Mouse (Mus musculus): Measurements from ENCODE around the gene Npas3. TPM values are rescaled to one million over a fixed set of nuclear protein-coding genes. Genes with fewer than 3 reads are reported as not detected.

Gene Npas3
- polyA plus RNA-seq, 1 experiment from 2014 or later, result 12.2 TPM

DNA sequence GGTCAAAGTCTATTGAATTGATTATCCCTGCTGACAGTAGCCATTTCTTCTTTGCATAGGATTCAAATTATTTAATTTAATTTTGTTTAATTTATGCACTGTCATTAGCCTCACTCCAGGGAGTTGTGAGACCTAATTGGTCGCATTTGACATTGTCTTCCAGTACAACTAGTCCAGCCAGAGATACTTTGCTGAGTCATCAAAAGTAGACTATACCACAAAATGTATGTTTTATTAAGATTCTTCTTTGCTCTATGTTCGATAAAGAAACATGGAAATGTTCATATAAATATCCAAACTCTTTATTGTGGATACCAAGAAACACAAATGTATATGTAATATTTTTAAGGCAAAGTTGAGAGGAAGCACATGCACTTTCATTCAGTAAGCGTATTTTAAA is 446.8 kb downstream of the Npas3 start:
- H3K27me3 ChIP-seq (ENCODE audit: insufficient read depth, poor library complexity, severe bottlenecking), result no peaks in the 10 kb centered on the region
- 90% methylated on average over 3 of the region's 3 CpGs for WGBS
- H3K4me1 ChIP-seq (replicated peaks), result no peaks in the 10 kb centered on the region
- H3K36me3 ChIP-seq, result no peaks in the 10 kb centered on the region
- no peak for DNase-seq (ENCODE audit: low spot score)
- no peak overlapping the region for H3K4me3 ChIP-seq
- H3K9me3 ChIP-seq, result no peaks in the 10 kb centered on the region
- H3K27ac ChIP-seq, result no peak overlapping the region

DNA sequence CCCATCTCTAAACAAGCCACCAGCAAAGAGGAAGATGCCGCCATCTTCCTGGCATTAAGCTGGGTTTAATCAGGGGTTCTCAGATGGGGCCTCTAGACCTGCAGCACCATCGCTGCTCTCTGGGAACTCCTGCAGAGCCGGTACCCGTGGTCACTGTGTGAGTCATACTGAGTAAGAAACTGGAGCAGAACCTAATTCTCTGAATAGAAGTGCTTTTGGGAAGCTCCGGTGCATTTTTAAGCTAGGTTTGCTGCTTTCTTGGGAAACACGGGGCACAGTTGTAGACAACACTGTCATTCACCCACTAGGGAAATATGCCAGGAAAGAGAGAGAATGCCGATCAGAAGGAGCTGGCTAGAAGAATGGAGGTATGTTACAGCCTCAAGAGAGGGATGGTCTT is 449.2 kb downstream of the Npas3 start:
- Histone ChIP-seq H3K27me3 (ENCODE audit: insufficient read depth, poor library complexity, severe bottlenecking) (no peaks in the 10 kb centered on the region), H3K36me3 (no peaks in the 10 kb centered on the region), H3K4me1 (replicated peaks) (no peaks in the 10 kb centered on the region), H3K9me3 (no peaks in the 10 kb centered on the region), H3K27ac (no peak overlapping the region), H3K4me3 (no peak overlapping the region)
- DNase-seq (ENCODE audit: low spot score), result no peak
- 83% methylated on average over 7 of the region's 7 CpGs for WGBS

DNA sequence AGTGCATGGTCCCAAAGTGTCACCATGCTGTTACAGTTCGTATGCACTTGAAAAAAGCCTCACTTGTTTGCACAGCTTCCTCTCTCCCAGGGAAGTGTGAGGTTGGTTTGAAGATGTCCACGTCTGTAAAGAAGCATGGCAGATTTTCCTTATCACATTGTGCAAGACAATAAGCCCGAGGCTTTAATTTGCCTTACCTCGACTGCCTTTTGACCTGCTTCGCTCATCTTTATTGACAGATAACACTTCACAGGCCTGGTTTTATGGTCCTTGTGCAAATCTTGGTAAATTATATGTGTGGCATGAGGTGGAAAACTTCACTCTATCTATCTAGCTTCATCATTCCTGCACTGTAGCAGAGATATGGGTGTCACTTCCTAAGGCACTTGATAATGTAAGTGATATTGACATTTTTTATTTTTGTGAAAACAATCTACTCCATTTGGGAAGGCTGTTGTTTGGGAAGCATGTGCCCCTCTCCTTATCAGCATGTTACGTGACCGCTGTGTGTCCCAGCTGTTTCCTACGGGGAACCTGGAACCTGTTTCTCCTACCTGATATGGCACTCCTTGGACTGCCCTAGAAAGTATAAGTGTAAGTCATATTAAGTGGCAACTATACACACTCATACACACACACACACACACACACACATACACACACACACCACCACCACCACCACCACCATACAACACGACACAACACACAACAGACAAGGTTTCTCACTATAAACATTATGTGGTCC is 450.2 kb downstream of the Npas3 start:
- WGBS, result 91% methylated on average over 9 of the region's 9 CpGs
- no peaks in the 10 kb centered on the region for H3K36me3 ChIP-seq
- H3K27me3 ChIP-seq (ENCODE audit: insufficient read depth, poor library complexity, severe bottlenecking), result no peaks in the 10 kb centered on the region
- H3K4me1 ChIP-seq (replicated peaks), result no peaks in the 10 kb centered on the region
- no peaks in the 10 kb centered on the region for H3K9me3 ChIP-seq
- DNase-seq (ENCODE audit: low spot score), result no peak
- no peak overlapping the region for H3K4me3 ChIP-seq
- no peak overlapping the region for H3K27ac ChIP-seq

DNA sequence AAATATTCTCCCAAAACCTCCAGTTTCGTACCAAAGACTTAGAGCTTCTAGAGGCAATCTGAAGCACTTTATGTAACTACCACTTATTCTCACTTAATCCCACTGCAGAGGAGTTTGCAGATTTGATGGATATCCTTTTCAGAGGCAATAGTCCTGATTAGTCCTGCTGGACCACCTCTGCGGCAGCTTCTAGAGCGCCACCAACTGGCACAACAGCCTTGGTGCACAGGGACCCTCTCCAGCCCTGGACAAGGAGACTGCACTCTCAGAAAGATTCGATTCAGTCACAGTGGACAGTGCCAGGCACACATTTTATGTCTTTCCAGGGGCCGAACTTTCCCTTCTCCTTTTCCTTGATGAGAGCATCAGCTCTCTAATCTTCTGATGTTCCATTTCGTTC is 471.4 kb downstream of the Npas3 start:
- Histone ChIP-seq H3K4me1 (replicated peaks) (no peaks in the 10 kb centered on the region), H3K27ac (no peak overlapping the region), H3K36me3 (peaks cover 5% of the 10 kb centered on the region; the same call in 1 of the 2 replicates), H3K4me3 (no peak overlapping the region), H3K27me3 (ENCODE audit: insufficient read depth, poor library complexity, severe bottlenecking) (no peaks in the 10 kb centered on the region), H3K9me3 (no peaks in the 10 kb centered on the region)
- WGBS, result 62% methylated on average over 6 of the region's 6 CpGs
- peak; percentile 42 for DNase-seq (ENCODE audit: low spot score)

DNA sequence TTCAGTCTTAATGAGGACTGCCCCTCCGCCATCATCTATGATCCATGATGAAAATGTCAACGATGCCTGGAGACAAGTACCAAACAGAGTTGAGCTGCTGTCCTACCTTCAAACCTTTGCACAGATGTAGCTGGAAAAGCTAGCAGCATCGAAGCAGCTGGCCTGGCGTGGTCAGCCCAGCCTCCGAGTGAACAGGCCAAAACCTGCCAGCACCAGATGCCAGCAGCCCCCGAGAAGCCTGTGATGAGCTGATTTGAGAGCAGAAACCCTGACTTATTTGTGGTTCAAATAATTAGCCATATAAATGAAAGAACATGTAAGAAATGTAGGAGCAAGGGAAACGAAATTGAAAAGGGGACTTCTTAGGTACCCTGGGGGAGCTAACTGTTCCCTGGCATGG is 473.7 kb downstream of the Npas3 start:
- Histone ChIP-seq H3K27me3 (ENCODE audit: insufficient read depth, poor library complexity, severe bottlenecking) (no peaks in the 10 kb centered on the region), H3K27ac (no peak overlapping the region), H3K4me1 (replicated peaks) (no peaks in the 10 kb centered on the region; the same call in 1 of the 2 replicates), H3K9me3 (no peaks in the 10 kb centered on the region), H3K36me3 (peaks cover 5% of the 10 kb centered on the region; the same call in 1 of the 2 replicates), H3K4me3 (no peak overlapping the region)
- no peak for DNase-seq (ENCODE audit: low spot score)
- WGBS, result 95% methylated on average over 7 of the region's 7 CpGs

DNA sequence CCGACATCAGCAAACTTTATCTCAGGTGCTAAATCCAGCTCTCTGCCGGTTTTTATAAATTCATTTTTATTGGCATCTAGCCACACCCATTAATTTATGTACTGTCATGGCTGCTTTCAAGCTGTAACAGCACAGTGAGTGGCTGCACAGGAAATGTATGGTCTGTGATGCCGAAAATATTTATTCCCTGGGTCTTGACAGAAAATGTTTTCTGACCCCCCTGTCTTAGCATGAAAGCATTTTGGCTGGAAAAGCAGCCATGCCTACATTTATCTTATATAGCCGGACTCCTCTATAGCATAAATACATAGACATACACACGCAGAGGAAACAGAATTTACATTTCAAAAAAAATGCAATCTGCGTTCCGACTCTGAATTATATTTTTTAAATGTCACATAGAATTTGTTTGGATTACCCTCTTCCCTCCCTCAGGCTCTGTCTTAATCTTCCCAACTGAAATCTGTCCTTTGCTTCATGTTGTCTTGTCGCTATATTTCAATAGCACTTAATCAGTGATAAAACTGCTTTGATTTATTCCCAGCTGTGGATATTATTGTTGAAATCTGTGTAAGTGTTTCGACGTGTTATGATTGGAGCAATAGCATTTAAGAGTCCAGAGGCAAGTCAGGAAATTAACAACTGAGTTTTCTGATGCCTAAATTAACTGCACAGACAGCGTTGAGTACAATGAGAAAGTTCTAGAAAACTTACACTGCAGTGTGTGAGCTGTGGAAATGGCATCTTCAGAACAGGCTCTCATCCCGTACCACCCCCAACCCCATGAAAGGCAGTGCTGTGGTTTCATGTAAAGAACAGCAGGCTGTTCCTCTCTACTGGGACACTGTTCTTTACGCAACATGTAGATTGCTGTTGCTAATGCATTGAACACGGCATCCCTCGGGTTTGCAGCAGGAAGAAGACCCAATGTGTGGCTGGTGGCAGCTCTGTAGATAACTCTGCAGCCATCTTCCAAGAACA is 474.5 kb downstream of the Npas3 start:
- no peak for DNase-seq (ENCODE audit: low spot score)
- H3K36me3 ChIP-seq, result peaks cover 5% of the 10 kb centered on the region; the same call in 1 of the 2 replicates
- no peaks in the 10 kb centered on the region for H3K27me3 ChIP-seq (ENCODE audit: insufficient read depth, poor library complexity, severe bottlenecking)
- H3K27ac ChIP-seq, result no peak overlapping the region
- H3K4me1 ChIP-seq (replicated peaks), result no peaks in the 10 kb centered on the region; the same call in 1 of the 2 replicates
- H3K4me3 ChIP-seq, result no peak overlapping the region
- no peaks in the 10 kb centered on the region for H3K9me3 ChIP-seq
- WGBS, result 97% methylated on average over 15 of the region's 15 CpGs

DNA sequence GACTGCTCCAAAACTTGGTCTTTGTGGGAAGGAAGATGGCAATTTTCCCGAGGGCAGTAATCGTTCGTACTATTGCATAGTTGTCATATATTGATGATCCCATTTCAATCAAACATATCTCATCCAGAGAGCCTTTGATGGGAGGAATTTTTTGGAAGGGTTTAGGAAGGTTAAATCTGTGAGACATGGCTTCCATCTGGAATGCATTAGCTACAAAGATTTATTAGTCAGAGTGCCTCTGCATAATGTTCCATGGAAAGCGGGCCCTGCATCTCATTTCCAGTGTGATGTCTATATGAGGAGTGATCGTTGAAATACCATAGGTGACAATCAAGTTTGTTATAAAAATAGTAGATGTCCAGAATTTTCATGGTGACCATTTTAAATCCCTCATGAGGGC is 480.8 kb downstream of the Npas3 start:
- no peaks in the 10 kb centered on the region for H3K9me3 ChIP-seq
- no peak for DNase-seq (ENCODE audit: low spot score)
- WGBS, result 92% methylated on average over 5 of the region's 5 CpGs

DNA sequence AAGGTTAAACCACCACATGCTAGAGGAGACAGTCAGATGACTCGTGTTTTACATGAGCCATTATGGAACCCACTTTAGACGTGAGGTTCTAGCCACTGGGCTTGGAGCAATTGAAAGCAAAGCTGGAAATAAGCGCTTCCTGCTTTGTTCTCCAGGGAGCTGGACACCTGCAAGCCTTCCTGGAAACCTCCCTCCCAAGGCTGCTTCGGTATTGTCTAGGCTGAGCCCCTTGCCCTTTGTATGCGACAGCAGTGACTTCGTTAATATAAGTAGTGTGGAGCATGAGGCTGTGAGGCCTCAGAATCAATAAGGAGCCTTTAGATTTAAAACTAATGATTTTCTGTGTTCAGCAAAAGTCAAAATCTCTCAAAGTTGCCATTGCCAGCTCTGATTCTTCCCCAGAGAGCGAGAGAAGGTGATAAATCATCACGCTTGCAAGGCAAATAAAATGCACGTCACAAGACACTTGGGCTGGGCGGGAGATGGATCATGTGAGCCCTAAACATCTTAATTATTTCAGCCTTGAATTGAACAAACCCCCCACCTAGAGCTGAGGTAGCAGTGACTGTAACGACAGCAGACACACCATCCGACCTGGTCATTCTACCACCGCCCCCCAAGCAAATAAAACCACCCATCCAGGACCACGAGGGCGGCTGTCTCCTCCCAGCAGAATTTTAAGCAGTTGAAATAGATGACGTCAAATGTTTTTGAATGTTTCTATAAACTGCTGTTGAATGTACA is 490.2 kb downstream of the Npas3 start:
- no peaks in the 10 kb centered on the region for H3K36me3 ChIP-seq
- H3K27ac ChIP-seq, result 0 out of 2 replicates have a peak overlapping the region, but pooled peaks have one; percentile 36
- no peak overlapping the region for H3K4me3 ChIP-seq
- H3K9me3 ChIP-seq, result no peaks in the 10 kb centered on the region
- H3K4me1 ChIP-seq (replicated peaks), result peaks cover 14% of the 10 kb centered on the region
- no peaks in the 10 kb centered on the region for H3K27me3 ChIP-seq (ENCODE audit: insufficient read depth, poor library complexity, severe bottlenecking)
- 58% methylated on average over 16 of the region's 16 CpGs for WGBS
- DNase-seq (ENCODE audit: low spot score), result no peak

More for the DNA sequence above, 480.8 kb downstream of the Npas3 start:
- Histone ChIP-seq H3K36me3 (no peaks in the 10 kb centered on the region), H3K27me3 (ENCODE audit: insufficient read depth, poor library complexity, severe bottlenecking) (no peaks in the 10 kb centered on the region), H3K27ac (no peak overlapping the region), H3K4me1 (replicated peaks) (peaks cover 8% of the 10 kb centered on the region), H3K4me3 (no peak overlapping the region)

DNA sequence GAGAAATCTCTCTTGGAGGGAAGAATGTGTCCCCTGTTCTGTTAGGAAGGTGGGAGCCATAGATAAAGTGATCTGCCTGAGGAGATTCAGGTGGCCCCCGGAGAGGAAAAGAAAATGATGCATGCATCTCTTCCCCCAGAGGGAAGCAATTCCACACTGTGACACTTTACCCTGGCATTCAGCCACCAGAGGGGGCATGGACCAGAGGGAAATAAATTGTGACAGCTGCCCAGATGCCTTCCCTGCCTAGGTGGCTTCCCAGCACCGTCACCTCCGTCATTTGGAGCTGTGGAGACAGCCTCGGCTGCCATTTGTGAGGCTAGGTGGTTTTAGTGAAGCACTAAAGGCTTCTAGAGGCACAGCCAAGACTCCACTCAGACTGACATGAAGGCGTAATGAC is 498.2 kb downstream of the Npas3 start:
- Histone ChIP-seq H3K9me3 (no peaks in the 10 kb centered on the region), H3K4me3 (no peak overlapping the region), H3K36me3 (no peaks in the 10 kb centered on the region), H3K4me1 (replicated peaks) (0 out of 2 replicates have a peak, but pooled peaks cover 4% of the 10 kb centered on the region), H3K27ac (no peak overlapping the region), H3K27me3 (ENCODE audit: insufficient read depth, poor library complexity, severe bottlenecking) (no peaks in the 10 kb centered on the region)
- WGBS, result 71% methylated on average over 5 of the region's 5 CpGs
- DNase-seq (ENCODE audit: low spot score), result no peak

DNA sequence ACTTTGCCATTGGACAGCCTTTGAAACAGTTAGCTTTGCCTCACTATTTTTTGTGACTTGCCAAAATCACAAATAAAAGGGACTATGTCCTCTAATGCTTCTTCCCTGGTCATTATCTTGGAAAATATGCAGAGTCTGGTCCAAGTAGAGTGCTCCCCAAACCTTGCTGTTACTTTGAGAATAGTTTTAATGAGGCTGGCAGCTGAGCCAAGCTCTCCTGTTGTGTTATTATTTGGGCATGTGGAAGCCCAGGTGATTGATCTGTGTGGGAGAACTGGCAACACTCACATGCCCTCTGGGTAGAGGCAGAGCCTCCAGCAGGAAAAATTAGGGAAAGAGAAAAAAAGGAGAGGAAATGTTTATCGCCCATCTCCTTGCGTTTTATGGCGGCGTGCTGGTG is 500.9 kb downstream of the Npas3 start:
- no peaks in the 10 kb centered on the region for H3K9me3 ChIP-seq
- DNase-seq (ENCODE audit: low spot score), result no peak
- no peak overlapping the region for H3K4me3 ChIP-seq
- no peaks in the 10 kb centered on the region for H3K36me3 ChIP-seq
- H3K4me1 ChIP-seq (replicated peaks), result 0 out of 2 replicates have a peak, but pooled peaks cover 19% of the 10 kb centered on the region
- WGBS, result 90% methylated on average over 4 of the region's 4 CpGs
- H3K27me3 ChIP-seq (ENCODE audit: insufficient read depth, poor library complexity, severe bottlenecking), result no peaks in the 10 kb centered on the region
- H3K27ac ChIP-seq, result no peak overlapping the region

DNA sequence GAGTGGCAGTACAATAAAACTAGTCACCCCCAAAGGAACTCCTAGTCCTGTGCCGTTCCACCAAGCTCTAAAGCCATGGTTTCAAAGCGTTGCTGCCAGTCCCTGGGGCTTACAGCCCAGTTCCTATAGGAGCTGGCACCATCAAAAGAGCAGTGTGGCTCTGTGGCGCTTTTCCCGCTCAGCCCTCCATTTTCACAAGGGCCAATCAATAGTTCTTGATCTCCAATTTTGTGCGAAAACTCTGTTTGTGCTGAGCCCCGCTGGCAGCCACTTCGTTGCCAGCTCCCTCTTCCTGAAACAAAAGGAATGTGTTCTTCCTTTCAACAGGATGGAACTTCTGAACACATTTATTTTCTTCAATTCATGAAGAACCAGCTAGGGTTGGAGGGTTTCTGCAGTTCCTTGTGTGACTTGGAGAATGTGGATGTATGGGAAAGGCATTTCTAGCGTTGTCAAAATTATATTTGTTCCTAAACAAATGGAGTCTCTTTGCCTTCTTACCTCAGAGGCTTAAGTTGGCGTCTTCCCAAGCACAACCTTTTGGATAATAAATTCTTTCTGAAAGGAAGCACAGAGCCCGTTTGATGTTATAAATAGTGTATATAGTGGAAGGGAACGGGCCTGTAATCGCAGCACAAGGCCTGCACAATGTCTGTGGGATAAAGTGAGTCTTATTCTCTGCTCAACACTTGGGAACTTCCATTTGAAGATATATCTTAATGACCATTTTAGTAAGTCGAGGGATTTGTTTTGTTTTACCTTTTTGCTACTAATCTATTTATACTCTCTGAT is 504.0 kb downstream of the Npas3 start:
- Histone ChIP-seq H3K36me3 (no peaks in the 10 kb centered on the region), H3K4me1 (replicated peaks) (0 out of 2 replicates have a peak, but pooled peaks cover 16% of the 10 kb centered on the region), H3K27ac (no peak overlapping the region), H3K27me3 (ENCODE audit: insufficient read depth, poor library complexity, severe bottlenecking) (no peaks in the 10 kb centered on the region), H3K4me3 (no peak overlapping the region), H3K9me3 (no peaks in the 10 kb centered on the region)
- DNase-seq (ENCODE audit: low spot score), result no peak
- 88% methylated on average over 13 of the region's 13 CpGs for WGBS
